29 mouse cellular contexts compared by ENCODE assay signal in the genomic region with DNA sequence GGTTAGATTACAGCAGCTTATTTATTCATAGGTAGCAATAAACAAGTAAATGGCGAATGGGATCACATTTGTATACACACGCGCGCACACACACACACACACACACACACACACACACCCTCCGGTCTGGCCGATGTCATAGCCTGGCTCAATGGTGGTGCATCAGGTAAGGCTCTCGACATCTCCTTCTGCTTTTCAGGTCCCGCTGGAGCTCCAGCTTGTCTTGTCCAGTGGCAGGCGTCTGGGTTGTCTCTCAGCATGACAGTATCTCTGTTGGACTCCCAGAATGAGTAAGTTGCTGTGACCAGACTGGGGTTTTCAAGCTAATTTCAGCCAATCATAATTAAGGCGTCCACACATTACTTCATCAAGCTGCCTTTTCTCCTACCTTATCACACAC.
"Had no signal": no experiment of that assay in that cellular context is flagged by ENCODE, and none has a peak within 500 bp of the region (broad histone marks: within the 10 kb centered on the region; RNA-seq: fewer than 3 reads in every experiment).

No protein-coding gene starts in this region.

- H3K4me2 ChIP-seq: limb, embryonic 12.5 days; limb, embryonic 13.5 days; limb, embryonic 15.5 days; liver, embryonic 11.5 days; liver, embryonic 12.5 days; liver, embryonic 13.5 days; liver, embryonic 15.5 days; lung, embryonic 14.5 days; lung, embryonic 15.5 days; midbrain, embryonic 11.5 days; midbrain, embryonic 12.5 days; midbrain, embryonic 13.5 days had no signal

- H3K27ac ChIP-seq: left cerebral cortex, adult 2 months; limb, embryonic 10.5 days; limb, embryonic 12.5 days; limb, embryonic 13.5 days; limb, embryonic 15.5 days; liver, embryonic 12.5 days; liver, embryonic 13.5 days; liver, embryonic 14.5 days; liver, embryonic 15.5 days; lung, embryonic 15.5 days; macrophage; midbrain, embryonic 12.5 days; midbrain, embryonic 13.5 days had no signal

- DNase-seq: left cerebral cortex, postnatal 4 days; liver; liver, embryonic 13.5 days; liver, postnatal 0 days; lung, adult 18-20 months; lung, adult 2 months; lung, embryonic 14.5 days; lung, postnatal 10 days; lung, postnatal 14 days; lung, postnatal 36 days; lung, postnatal 4 days had no signal

- ATAC-seq: liver, embryonic 12.5 days; liver, postnatal 0 days; lung, postnatal 0 days; midbrain, embryonic 16.5 days had no signal

- H3K27me3 ChIP-seq: limb, embryonic 12.5 days; limb, embryonic 13.5 days; limb, embryonic 15.5 days; liver, embryonic 12.5 days; liver, embryonic 13.5 days; liver, embryonic 15.5 days; lung, embryonic 15.5 days; megakaryocyte, embryonic 14.5 days; midbrain, embryonic 12.5 days; midbrain, embryonic 13.5 days had no signal

- H3K9ac ChIP-seq: limb, embryonic 12.5 days; limb, embryonic 13.5 days; limb, embryonic 15.5 days; liver, embryonic 12.5 days; liver, embryonic 13.5 days; liver, embryonic 14.5 days; liver, embryonic 15.5 days; liver, postnatal 0 days; lung, embryonic 14.5 days; lung, embryonic 15.5 days; midbrain, embryonic 12.5 days; midbrain, embryonic 13.5 days had no signal

- H3K4me3 ChIP-seq: left cerebral cortex, adult 2 months; limb, embryonic 10.5 days; limb, embryonic 12.5 days; limb, embryonic 13.5 days; limb, embryonic 15.5 days; liver, embryonic 12.5 days; liver, embryonic 13.5 days; liver, embryonic 15.5 days; lung, embryonic 15.5 days; megakaryocyte, embryonic 14.5 days; midbrain, embryonic 12.5 days; midbrain, embryonic 13.5 days; myocyte had no signal

- H3K36me3 ChIP-seq: limb, embryonic 10.5 days; limb, embryonic 12.5 days; limb, embryonic 13.5 days; limb, embryonic 15.5 days; liver, embryonic 12.5 days; liver, embryonic 13.5 days; liver, embryonic 15.5 days; lung, embryonic 15.5 days; midbrain, embryonic 12.5 days; midbrain, embryonic 13.5 days had no signal

- H3K9me3 ChIP-seq: limb, embryonic 10.5 days; limb, embryonic 12.5 days; limb, embryonic 13.5 days; limb, embryonic 15.5 days; liver, embryonic 12.5 days; liver, embryonic 13.5 days; liver, embryonic 15.5 days; lung, embryonic 15.5 days; megakaryocyte, embryonic 14.5 days; midbrain, embryonic 13.5 days had no signal

- H3K4me1 ChIP-seq: limb, embryonic 10.5 days; limb, embryonic 12.5 days; limb, embryonic 13.5 days; limb, embryonic 15.5 days; liver, embryonic 12.5 days; liver, embryonic 13.5 days; liver, embryonic 15.5 days; lung, embryonic 15.5 days; megakaryocyte, embryonic 14.5 days had no signal
